Mouse (Mus musculus) NIH3T3 (cell line): ENCODE results near the gene Irak3.
A peak's percentile ranks its signal among the peaks of the same experiment; 100 is the strongest.
"Not testable (repeated sequence)": the region's sequence is repeated elsewhere in the genome, so short reads cannot be mapped to it uniquely, and the experiment has no call there.

Experiments
- DNase-seq: peaks from one replicate; pipeline ENCODE4 v3.0.0-alpha.2; 2012; ENCODE audit warnings: low read depth

The Irak3 gene

GRCm38 (mm10) chr10:120201961-120202402 lies at the start of gene Irak3:
Irak3 (minus strand) TSS chr10:120202130.
- peak; percentile 91 for DNase-seq

GRCm38 (mm10) chr10:120250911-120251683 lies 49.2 kb upstream of the Irak3 start:
- DNase-seq = peak; percentile 61

GRCm38 (mm10) chr10:120246994-120247750 lies 45.2 kb upstream of the Irak3 start:
- peak; percentile 92 for DNase-seq

- no peak for DNase-seq
These were observed 43.8 kb upstream of the Irak3 start for GRCm38 (mm10) chr10:120245681-120246080.

- no peak for DNase-seq
These were observed 40.5 kb upstream of the Irak3 start for GRCm38 (mm10) chr10:120242421-120242820.

GRCm38 (mm10) chr10:120239476-120239875 lies 37.5 kb upstream of the Irak3 start:
- no peak for DNase-seq

GRCm38 (mm10) chr10:120238241-120238640 lies 36.3 kb upstream of the Irak3 start:
- DNase-seq = no peak

GRCm38 (mm10) chr10:120236855-120237254 lies 34.9 kb upstream of the Irak3 start:
- DNase-seq = no peak

- peak; percentile 91 for DNase-seq
These were observed 31.9 kb upstream of the Irak3 start for GRCm38 (mm10) chr10:120233655-120234367.

- peak; percentile 87 for DNase-seq
These were observed 29.8 kb upstream of the Irak3 start for GRCm38 (mm10) chr10:120231718-120232117.

GRCm38 (mm10) chr10:120226871-120227661 lies 25.1 kb upstream of the Irak3 start, which contains the start of gene Llph:
Llph (plus strand) TSS chr10:120227070.
- DNase-seq = peak; percentile 92

GRCm38 (mm10) chr10:120220776-120221175 lies 18.8 kb upstream of the Irak3 start:
- DNase-seq = no peak

GRCm38 (mm10) chr10:120219578-120220359 lies 17.8 kb upstream of the Irak3 start:
- DNase-seq = no peak

- DNase-seq = peak; percentile 31
These were observed 17.1 kb upstream of the Irak3 start for GRCm38 (mm10) chr10:120218996-120219395.

- not testable (repeated sequence) for DNase-seq
These were observed 15.2 kb upstream of the Irak3 start for GRCm38 (mm10) chr10:120217099-120217498.

- no peak for DNase-seq
These were observed 8.2 kb upstream of the Irak3 start for GRCm38 (mm10) chr10:120210096-120210495.

- DNase-seq = peak; percentile 52
These were observed 7.6 kb upstream of the Irak3 start for GRCm38 (mm10) chr10:120209539-120209925.

GRCm38 (mm10) chr10:120208575-120209538 lies 6.9 kb upstream of the Irak3 start:
- DNase-seq = peak; percentile 97

GRCm38 (mm10) chr10:120208015-120208414 lies 6.1 kb upstream of the Irak3 start:
- DNase-seq = no peak
